Mouse (Mus musculus) embryonic fibroblast, embryonic 13.5 days (primary cell): ENCODE results near the gene Mcoln1. TPM values are rescaled to one million over a fixed set of nuclear protein-coding genes. Genes with fewer than 3 reads are reported as not detected.

Source experiments
- H3K27ac ChIP-seq: 2 replicates; pipeline ENCODE4 v1.5.1; 2012; ENCODE audit warnings: low read length, control low read depth, inconsistent platforms; ENCODE audit not compliant: insufficient read depth
- H3K4me1 ChIP-seq: 2 replicates; pipeline ENCODE4 v1.6.1; 2011; ENCODE audit warnings: low read length; ENCODE audit not compliant: control insufficient read depth, insufficient read depth
- H3K4me3 ChIP-seq: 2 replicates; pipeline ENCODE4 v1.5.1; 2011; ENCODE audit warnings: mild to moderate bottlenecking, control low read depth, low read length; ENCODE audit not compliant: insufficient read depth
- CTCF ChIP-seq: IDR thresholded peaks from 2 replicates; pipeline ENCODE4 v1.5.1; 2011; ENCODE audit warnings: mild to moderate bottlenecking, control low read depth, low read length, moderate library complexity, borderline replicate concordance; ENCODE audit not compliant: insufficient read depth
- POLR2A ChIP-seq: IDR thresholded peaks from 2 replicates; pipeline ENCODE4 v1.6.1; 2011; ENCODE audit warnings: low read depth, mild to moderate bottlenecking, control low read depth, low read length, moderate library complexity
- polyA plus RNA-seq: library from polyadenylated mRNA; stranded (reverse); fragments of >200 nt; gene quantifications from 2 replicates; pipeline ENCODE4 v1.2.4, GENCODE M21; 2011; ENCODE audit warnings: low read depth; ENCODE audit not compliant: missing spikeins, insufficient read length

The Mcoln1 gene
- polyA plus RNA-seq, 1 experiment = 58.9 TPM

- Histone ChIP-seq H3K27ac (no peak overlapping the region), H3K4me3 (no peak overlapping the region), H3K4me1 (peaks cover 2% of the 10 kb centered on the region; the same call in 1 of the 2 replicates)
- TF ChIP-seq POLR2A (no peak), CTCF (no peak)
Observed at GRCm38 (mm10) chr8:3496428-3496748, 3.9 kb upstream of the Mcoln1 start.

- Histone ChIP-seq H3K4me3 (no peak overlapping the region), H3K27ac (no peak overlapping the region), H3K4me1 (peaks cover 7% of the 10 kb centered on the region)
- TF ChIP-seq CTCF (no peak), POLR2A (peak; percentile 56)
Observed at GRCm38 (mm10) chr8:3498583-3498982, 1.7 kb upstream of the Mcoln1 start.

- TF ChIP-seq POLR2A = no peak
- no peak for TF ChIP-seq CTCF
- Histone ChIP-seq H3K27ac (peak overlapping the region; percentile 82), H3K4me3 (peak overlapping the region; percentile 72), H3K4me1 (peaks cover 7% of the 10 kb centered on the region)
Observed at GRCm38 (mm10) chr8:3499751-3500150, 506 bp upstream of the Mcoln1 start.

GRCm38 (mm10) chr8:3502217-3502616 lies 2.0 kb downstream of the Mcoln1 start:
- Histone ChIP-seq H3K4me3 (no peak overlapping the region), H3K4me1 (peaks cover 7% of the 10 kb centered on the region), H3K27ac (no peak overlapping the region)
- TF ChIP-seq CTCF (no peak), POLR2A (no peak)

DNA sequence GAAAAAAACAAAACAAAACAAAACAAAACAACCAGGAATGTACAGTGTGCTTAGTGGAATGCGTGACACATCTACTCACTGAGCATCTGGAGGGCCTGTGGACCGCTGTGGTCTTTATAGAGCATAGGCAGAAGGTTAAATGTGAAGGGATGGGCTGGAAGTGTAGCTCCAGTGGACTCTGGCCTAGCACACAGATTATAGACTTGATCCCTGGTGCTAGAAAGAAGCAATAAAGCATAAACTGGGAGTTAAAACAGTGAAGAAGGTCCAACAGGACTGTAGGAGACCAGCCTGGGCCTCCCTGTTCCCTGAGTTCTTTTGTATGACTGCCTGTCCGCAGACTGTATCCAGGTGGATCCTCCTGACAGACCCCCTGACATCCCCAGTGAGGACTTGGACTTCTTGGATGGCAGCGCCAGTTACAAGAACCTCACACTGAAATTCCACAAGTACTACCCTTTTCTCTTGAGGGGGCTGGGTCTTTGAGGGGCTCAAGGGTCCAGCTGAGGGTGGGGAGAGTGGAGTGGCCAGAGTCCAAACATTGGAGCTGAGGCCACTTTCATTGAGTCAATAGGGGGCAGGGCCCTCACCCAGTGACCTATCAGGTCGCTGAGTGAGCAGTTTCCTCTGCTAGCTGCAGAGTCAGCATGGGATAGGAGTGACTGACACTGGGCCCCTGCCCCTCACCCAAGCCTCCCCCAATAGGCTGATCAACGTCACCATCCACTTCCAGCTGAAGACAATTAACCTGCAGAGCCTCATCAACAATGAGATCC lies 7.9 kb downstream of the Mcoln1 start:
- no peaks in the 10 kb centered on the region; the same call in 1 of the 2 replicates for H3K4me1 ChIP-seq
- H3K27ac ChIP-seq = no peak overlapping the region
- no peak overlapping the region for H3K4me3 ChIP-seq
- no peak for TF ChIP-seq POLR2A
- TF ChIP-seq CTCF = no peak

DNA sequence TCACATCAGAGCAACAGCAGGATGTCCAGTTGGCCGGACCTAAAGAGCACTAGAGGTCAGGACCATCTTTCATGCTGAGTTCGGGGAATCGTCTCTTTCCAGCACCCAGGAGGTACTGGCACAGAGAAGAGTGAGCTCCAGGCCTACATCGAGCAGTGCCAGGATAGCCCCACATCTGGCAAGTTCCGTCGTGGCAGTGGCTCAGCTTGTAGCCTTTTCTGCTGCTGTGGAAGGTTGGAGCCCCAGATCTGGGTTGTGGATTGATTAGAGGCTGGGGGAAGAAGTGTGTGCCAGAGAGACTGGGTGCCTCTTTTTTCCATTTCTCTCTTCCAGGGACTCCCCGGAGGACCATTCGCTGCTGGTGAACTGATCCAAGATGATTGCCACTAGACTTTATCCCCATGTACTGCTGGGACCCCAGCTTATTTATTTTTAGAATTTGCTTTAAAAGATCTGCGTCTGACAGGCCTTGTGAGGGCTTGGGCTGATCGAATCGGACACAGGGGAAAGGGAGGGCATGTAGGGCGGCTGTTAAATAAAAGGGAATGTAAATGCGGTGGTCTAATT lies 14.5 kb downstream of the Mcoln1 start:
- no peak overlapping the region for H3K27ac ChIP-seq
- no peaks in the 10 kb centered on the region for H3K4me1 ChIP-seq
- no peak for TF ChIP-seq POLR2A
- no peak for TF ChIP-seq CTCF
- H3K4me3 ChIP-seq = peak overlapping the region; percentile 73

DNA sequence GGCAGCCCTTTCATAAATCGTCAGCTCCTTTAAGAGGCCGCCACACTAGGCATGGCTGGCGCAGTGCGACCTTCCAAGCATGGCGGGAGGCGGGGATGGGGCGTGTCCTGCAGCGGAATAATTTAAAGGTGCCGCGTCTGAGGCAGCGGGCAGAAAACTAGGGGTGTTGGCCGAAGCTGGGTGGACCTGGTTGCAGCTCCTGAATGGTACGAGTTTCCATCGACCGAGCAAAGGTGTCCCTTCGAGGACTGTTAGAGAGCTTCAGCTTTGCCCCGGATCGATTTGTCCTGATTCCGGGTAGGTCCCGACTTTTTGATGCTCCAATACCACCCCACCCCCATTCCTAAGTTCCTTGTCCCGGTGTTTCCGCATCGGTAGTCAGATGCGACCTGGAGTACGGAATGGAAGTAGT lies 15.0 kb downstream of the Mcoln1 start, which contains the start of gene Pnpla6:
Gene Pnpla6, plus strand, starts transcription at position 125 of the 412 bp plus-strand sequence.
- no peak for TF ChIP-seq CTCF
- peak; percentile 90 for TF ChIP-seq POLR2A
- no peaks in the 10 kb centered on the region for H3K4me1 ChIP-seq
- H3K4me3 ChIP-seq = peak within 1 kb of the TSS; percentile 73
- peak within 1 kb of the TSS; percentile 48 for H3K27ac ChIP-seq

DNA sequence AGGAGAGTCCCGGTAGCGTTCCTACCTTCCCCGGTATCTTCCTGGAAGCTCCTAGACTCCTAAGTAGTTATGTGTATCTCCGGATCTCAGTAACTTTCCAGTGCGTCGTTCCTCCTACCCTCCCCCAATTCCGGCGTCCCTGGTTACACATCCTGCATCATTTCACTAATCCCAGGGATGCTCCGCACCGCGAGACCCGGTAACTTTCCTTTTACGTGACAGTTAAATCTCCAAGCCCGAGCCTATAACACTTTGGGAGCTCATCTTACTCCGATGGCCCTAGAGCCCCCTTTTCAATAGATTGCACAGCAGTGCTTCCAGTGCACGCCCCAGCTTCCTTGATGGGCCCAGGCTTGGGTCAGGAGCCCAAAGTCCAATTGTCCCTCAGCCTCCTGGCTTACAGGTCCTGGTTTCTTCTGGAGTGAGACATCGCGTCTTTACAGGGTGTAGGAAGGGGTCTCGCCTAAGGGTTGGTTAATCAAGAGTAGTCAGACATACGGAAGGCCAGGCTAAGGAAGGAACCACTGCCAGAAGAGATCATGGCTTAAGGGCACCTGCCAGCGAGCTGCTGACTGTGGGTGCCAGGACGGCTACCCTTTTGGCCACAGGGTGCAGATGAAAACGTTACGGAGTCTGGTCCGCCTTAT lies 15.6 kb downstream of the Mcoln1 start:
- peak overlapping the region; percentile 48 for H3K27ac ChIP-seq
- H3K4me1 ChIP-seq = no peaks in the 10 kb centered on the region
- peak overlapping the region; percentile 73 for H3K4me3 ChIP-seq
- no peak for TF ChIP-seq CTCF
- TF ChIP-seq POLR2A = no peak

DNA sequence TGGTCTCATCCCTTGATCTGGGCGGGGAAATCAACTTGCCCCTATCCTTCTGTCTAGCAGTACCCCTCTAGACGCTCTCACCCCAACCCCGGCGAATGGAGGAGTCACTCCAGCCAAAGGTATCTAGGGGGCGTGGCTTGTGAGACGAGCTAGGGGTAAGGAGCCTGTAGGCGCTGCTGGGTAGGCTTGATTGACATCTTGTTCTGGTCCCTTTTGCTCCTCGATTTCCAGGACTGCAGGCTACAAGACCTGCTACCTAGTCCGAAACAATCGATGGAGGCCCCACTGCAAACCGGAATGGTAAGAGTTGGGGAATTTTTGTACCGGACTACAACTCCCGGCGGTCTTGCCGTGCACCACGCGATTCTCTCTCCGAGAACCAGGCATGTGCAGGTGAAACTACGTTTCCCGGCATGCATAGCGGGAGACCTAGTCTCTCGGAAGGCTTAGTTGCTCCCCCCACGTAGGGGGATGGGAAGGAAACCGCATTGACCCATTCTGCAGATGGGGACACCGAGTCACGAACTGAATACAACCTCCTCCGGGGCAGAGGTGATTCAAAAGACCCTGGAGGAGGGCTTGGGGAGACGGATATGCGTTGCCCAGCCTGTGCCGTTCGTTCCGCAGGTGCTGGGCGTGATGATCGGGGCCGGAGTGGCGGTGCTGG lies 16.3 kb downstream of the Mcoln1 start:
- no peak for TF ChIP-seq CTCF
- peak; percentile 50 for TF ChIP-seq POLR2A
- no peak overlapping the region for H3K27ac ChIP-seq
- H3K4me3 ChIP-seq = peak overlapping the region; percentile 73
- no peaks in the 10 kb centered on the region for H3K4me1 ChIP-seq

GRCm38 (mm10) chr8:3517117-3517495 lies 16.8 kb downstream of the Mcoln1 start:
- Histone ChIP-seq H3K4me3 (peak overlapping the region; percentile 73), H3K27ac (no peak overlapping the region), H3K4me1 (no peaks in the 10 kb centered on the region)
- TF ChIP-seq POLR2A (no peak), CTCF (no peak)
